Mouse (Mus musculus) forebrain, embryonic 12.5 days (tissue): ENCODE data around the gene Zzz3. TPM values are rescaled to one million over a fixed set of nuclear protein-coding genes. Genes with fewer than 3 reads are reported as not detected.
"Not testable (repeated sequence)": the region's sequence is repeated elsewhere in the genome, so short reads cannot be mapped to it uniquely, and the experiment has no call there.

ENCODE experiments used
- ATAC-seq: fragments of 200-750 bp; cut with Nextera tagmentation; 2 replicates; pipeline ENCODE4 v1.8.0; 2017; ENCODE audit warnings: moderate TSS enrichment; ENCODE audit not compliant: low FRiP score
- H3K27ac ChIP-seq: fragments of 300-500 bp; sonication (generic); 2 replicates; pipeline ENCODE4 v1.5.1; 2016; ENCODE audit warnings: mild to moderate bottlenecking
- H3K27me3 ChIP-seq: fragments of 300-500 bp; sonication (generic); 2 replicates; pipeline ENCODE4 v1.6.1; 2016; ENCODE audit warnings: mild to moderate bottlenecking
- H3K36me3 ChIP-seq: fragments of 300-500 bp; sonication (generic); replicated peaks from 2 replicates; pipeline ENCODE4 v1.6.1; 2016; ENCODE audit warnings: mild to moderate bottlenecking
- H3K4me1 ChIP-seq: fragments of 300-500 bp; sonication (generic); 2 replicates; pipeline ENCODE4 v1.6.1; 2016
- H3K4me2 ChIP-seq: fragments of 300-500 bp; sonication (generic); 2 replicates; pipeline ENCODE4 v1.6.1; 2016; ENCODE audit warnings: mild to moderate bottlenecking, moderate library complexity
- H3K4me3 ChIP-seq: fragments of 300-500 bp; sonication (generic); replicated peaks from 2 replicates; pipeline ENCODE4 v1.5.1; 2016; ENCODE audit warnings: mild to moderate bottlenecking
- H3K9ac ChIP-seq: fragments of 300-500 bp; sonication (generic); 2 replicates; pipeline ENCODE4 v1.6.1; 2016; ENCODE audit warnings: mild to moderate bottlenecking
- H3K9me3 ChIP-seq: fragments of 300-500 bp; sonication (generic); 2 replicates; pipeline ENCODE4 v1.6.1; 2016
- WGBS: fragments of 180-500 bp; shearing (Covaris S2); methylation state at CpG from one replicate; pipeline ENCODE4 v1.1.7; 2016; 5-methylcytosine and 5-hydroxymethylcytosine counted together
- polyA plus RNA-seq: library from polyadenylated mRNA; unstranded; fragments of >200 nt; fragmentation: Nextera tagmentation; extraction: Ambion mirVana; gene quantifications from 2 replicates; pipeline ENCODE4 v1.2.1, GENCODE M21; 2016

Zzz3 gene
- polyA plus RNA-seq, 1 experiment from 2014 or later = 51.7 TPM

GRCm38 (mm10) chr3:152457308-152458035 lies 62.2 kb downstream of the Zzz3 start:
- no peak overlapping the region for H3K4me2 ChIP-seq
- peaks cover 50% of the 10 kb centered on the region for H3K36me3 ChIP-seq
- no peak overlapping the region for H3K4me3 ChIP-seq
- no peak for ATAC-seq
- no peak overlapping the region for H3K27ac ChIP-seq
- 97% methylated on average over 2 of the region's 2 CpGs for WGBS
- no peaks in the 10 kb centered on the region for H3K27me3 ChIP-seq
- H3K4me1 ChIP-seq = no peaks in the 10 kb centered on the region
- no peaks in the 10 kb centered on the region for H3K9me3 ChIP-seq
- H3K9ac ChIP-seq = no peak overlapping the region

GRCm38 (mm10) chr3:152458875-152459274 lies 63.6 kb downstream of the Zzz3 start:
- WGBS = 95% methylated on average over 4 of the region's 4 CpGs
- ATAC-seq, H3K4me1 ChIP-seq, H3K4me2 ChIP-seq, H3K4me3 ChIP-seq, H3K27ac ChIP-seq, H3K9ac ChIP-seq, H3K27me3 ChIP-seq, H3K9me3 ChIP-seq: not testable (repeated sequence)
- peaks cover 45% of the 10 kb centered on the region for H3K36me3 ChIP-seq

GRCm38 (mm10) chr3:152460802-152461201 lies 65.5 kb downstream of the Zzz3 start:
- no peak overlapping the region for H3K4me2 ChIP-seq
- no peak for ATAC-seq
- no peak overlapping the region for H3K4me3 ChIP-seq
- H3K9ac ChIP-seq = no peak overlapping the region
- no peak overlapping the region for H3K27ac ChIP-seq
- H3K27me3 ChIP-seq = no peaks in the 10 kb centered on the region
- H3K36me3 ChIP-seq = peaks cover 38% of the 10 kb centered on the region
- 67% methylated on average over 4 of the region's 4 CpGs for WGBS
- no peaks in the 10 kb centered on the region for H3K9me3 ChIP-seq
- no peaks in the 10 kb centered on the region for H3K4me1 ChIP-seq

GRCm38 (mm10) chr3:152462038-152462547 lies 66.8 kb downstream of the Zzz3 start:
- WGBS = 90% methylated on average over 10 of the region's 10 CpGs
- ATAC-seq = no peak
- Histone ChIP-seq H3K9ac (no peak overlapping the region), H3K36me3 (peaks cover 26% of the 10 kb centered on the region), H3K27ac (no peak overlapping the region), H3K4me2 (no peak overlapping the region), H3K4me1 (no peaks in the 10 kb centered on the region), H3K4me3 (no peak overlapping the region), H3K9me3 (no peaks in the 10 kb centered on the region), H3K27me3 (no peaks in the 10 kb centered on the region)

- H3K9me3 ChIP-seq = no peaks in the 10 kb centered on the region
- ATAC-seq = no peak
- H3K4me2 ChIP-seq = no peak overlapping the region
- no peak overlapping the region for H3K9ac ChIP-seq
- H3K4me1 ChIP-seq = no peaks in the 10 kb centered on the region
- no peaks in the 10 kb centered on the region for H3K27me3 ChIP-seq
- no peak overlapping the region for H3K4me3 ChIP-seq
- 98% methylated on average over 10 of the region's 10 CpGs for WGBS
- H3K36me3 ChIP-seq = peaks cover 19% of the 10 kb centered on the region
- H3K27ac ChIP-seq = no peak overlapping the region
Observed at GRCm38 (mm10) chr3:152462900-152463299, 67.6 kb downstream of the Zzz3 start.

- H3K9ac ChIP-seq = no peak overlapping the region
- no peaks in the 10 kb centered on the region for H3K4me1 ChIP-seq
- H3K36me3 ChIP-seq = peaks cover 9% of the 10 kb centered on the region
- H3K27ac ChIP-seq = no peak overlapping the region
- H3K9me3 ChIP-seq = no peaks in the 10 kb centered on the region
- WGBS = 96% methylated on average over 3 of the region's 3 CpGs
- H3K4me3 ChIP-seq = no peak overlapping the region
- no peak for ATAC-seq
- H3K27me3 ChIP-seq = no peaks in the 10 kb centered on the region
- no peak overlapping the region for H3K4me2 ChIP-seq
Observed at GRCm38 (mm10) chr3:152464462-152464861, 69.2 kb downstream of the Zzz3 start.

GRCm38 (mm10) chr3:152465338-152465737 lies 70.1 kb downstream of the Zzz3 start:
- ATAC-seq = no peak
- 85% methylated on average over 6 of the region's 6 CpGs for WGBS
- Histone ChIP-seq H3K4me3 (no peak overlapping the region), H3K9ac (no peak overlapping the region), H3K4me2 (no peak overlapping the region), H3K27me3 (no peaks in the 10 kb centered on the region), H3K36me3 (peaks cover 4% of the 10 kb centered on the region), H3K27ac (no peak overlapping the region), H3K9me3 (no peaks in the 10 kb centered on the region), H3K4me1 (no peaks in the 10 kb centered on the region)

- no peaks in the 10 kb centered on the region; the same call in 1 of the 2 replicates for H3K36me3 ChIP-seq
- H3K27me3 ChIP-seq = no peaks in the 10 kb centered on the region
- no peak overlapping the region for H3K27ac ChIP-seq
- no peaks in the 10 kb centered on the region for H3K4me1 ChIP-seq
- no peak overlapping the region for H3K9ac ChIP-seq
- ATAC-seq = no peak
- H3K4me3 ChIP-seq = no peak overlapping the region
- no peaks in the 10 kb centered on the region for H3K9me3 ChIP-seq
- 89% methylated on average over 9 of the region's 9 CpGs for WGBS
- H3K4me2 ChIP-seq = no peak overlapping the region
Observed at GRCm38 (mm10) chr3:152466849-152467248, 71.6 kb downstream of the Zzz3 start.

GRCm38 (mm10) chr3:152467312-152467711 lies 72.0 kb downstream of the Zzz3 start:
- Histone ChIP-seq H3K9me3 (no peaks in the 10 kb centered on the region), H3K36me3 (no peaks in the 10 kb centered on the region; the same call in 1 of the 2 replicates), H3K4me2 (no peak overlapping the region), H3K4me1 (no peaks in the 10 kb centered on the region), H3K4me3 (no peak overlapping the region), H3K27ac (no peak overlapping the region), H3K27me3 (no peaks in the 10 kb centered on the region), H3K9ac (no peak overlapping the region)
- ATAC-seq = no peak
- whole genome bisulfite sequencing = 89% methylated on average over 4 of the region's 4 CpGs

- ATAC-seq = no peak
- Histone ChIP-seq H3K9me3 (no peaks in the 10 kb centered on the region), H3K36me3 (no peaks in the 10 kb centered on the region), H3K9ac (no peak overlapping the region), H3K27me3 (no peaks in the 10 kb centered on the region), H3K4me3 (no peak overlapping the region), H3K27ac (no peak overlapping the region), H3K4me1 (no peaks in the 10 kb centered on the region), H3K4me2 (no peak overlapping the region)
- 91% methylated on average over 8 of the region's 8 CpGs for WGBS
Observed at GRCm38 (mm10) chr3:152468032-152468431, 72.8 kb downstream of the Zzz3 start.

GRCm38 (mm10) chr3:152468569-152469041 lies 73.3 kb downstream of the Zzz3 start:
- ATAC-seq = no peak
- Histone ChIP-seq H3K27me3 (no peaks in the 10 kb centered on the region), H3K4me3 (no peak overlapping the region), H3K9ac (no peak overlapping the region), H3K4me1 (no peaks in the 10 kb centered on the region), H3K4me2 (no peak overlapping the region), H3K27ac (no peak overlapping the region), H3K9me3 (no peaks in the 10 kb centered on the region), H3K36me3 (no peaks in the 10 kb centered on the region)
- WGBS = 90% methylated on average over 12 of the region's 12 CpGs

GRCm38 (mm10) chr3:152469423-152470200 lies 74.3 kb downstream of the Zzz3 start:
- no peak overlapping the region for H3K4me3 ChIP-seq
- no peaks in the 10 kb centered on the region for H3K4me1 ChIP-seq
- no peaks in the 10 kb centered on the region for H3K9me3 ChIP-seq
- ATAC-seq = no peak
- no peaks in the 10 kb centered on the region for H3K36me3 ChIP-seq
- H3K27me3 ChIP-seq = no peaks in the 10 kb centered on the region
- WGBS = 84% methylated on average over 18 of the region's 18 CpGs
- no peak overlapping the region for H3K27ac ChIP-seq
- H3K9ac ChIP-seq = no peak overlapping the region
- H3K4me2 ChIP-seq = no peak overlapping the region
